Mouse (Mus musculus) spleen, postnatal 36 days (tissue): Measurements from ENCODE around the gene Mov10.
A peak's percentile ranks its signal among the peaks of the same experiment; 100 is the strongest.
"Not testable (repeated sequence)": the region's sequence is repeated elsewhere in the genome, so short reads cannot be mapped to it uniquely, and the experiment has no call there.

ENCODE experiments used
- DNase-seq, 2 experiments: peaks; one replicate each; pipeline ENCODE4 v3.0.0; 2022; ENCODE audit warnings: low spot score in 2 of 2, mixed read lengths in 1 of 2

The Mov10 gene

DNA sequence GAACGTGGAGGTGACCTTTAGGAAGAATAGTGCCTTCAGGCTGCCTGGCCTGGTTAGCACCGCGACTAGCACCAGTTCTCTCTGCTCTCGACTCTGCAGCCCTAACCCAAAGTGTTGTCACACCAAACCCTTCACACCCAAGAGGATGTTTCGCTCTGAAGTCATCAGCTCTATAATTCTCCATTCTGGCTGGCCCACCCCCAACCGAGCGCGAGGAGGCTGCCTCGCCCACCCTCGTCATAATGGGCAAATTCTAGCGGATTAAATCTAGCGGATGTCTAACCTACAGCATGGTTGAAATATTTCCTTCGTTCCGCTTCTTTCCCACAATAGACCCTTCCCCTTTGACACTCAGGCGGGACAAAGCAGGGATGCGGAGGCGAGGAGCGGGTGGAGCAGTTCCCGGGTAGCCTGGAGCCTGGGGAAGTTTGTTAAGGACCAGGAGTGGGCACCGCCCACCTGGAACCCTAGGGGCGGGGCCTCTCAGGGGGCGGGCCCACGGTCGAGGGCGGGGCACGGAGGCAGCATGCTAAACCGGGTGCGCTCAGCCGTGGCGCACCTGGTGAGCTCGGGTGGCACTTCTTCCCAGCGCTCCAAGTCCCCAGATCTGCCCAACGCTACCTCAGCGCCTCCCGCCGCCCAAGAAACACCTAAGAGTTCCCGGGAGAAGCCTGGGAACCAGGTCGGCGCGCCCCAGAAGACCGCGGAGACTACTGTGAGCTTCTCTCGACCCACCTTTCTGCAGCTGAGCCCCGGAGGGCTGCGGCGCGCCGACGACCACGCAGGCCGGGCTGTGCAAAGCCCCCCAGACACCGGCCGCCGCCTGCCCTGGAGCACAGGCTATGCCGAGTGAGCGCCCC is 37.6 kb downstream of the Mov10 start, which contains the start of gene Ppm1j:
Gene Ppm1j, plus strand, starts transcription at position 496 of the 860 bp plus-strand sequence.
- peak; percentile 47 to 49 for DNase-seq

DNA sequence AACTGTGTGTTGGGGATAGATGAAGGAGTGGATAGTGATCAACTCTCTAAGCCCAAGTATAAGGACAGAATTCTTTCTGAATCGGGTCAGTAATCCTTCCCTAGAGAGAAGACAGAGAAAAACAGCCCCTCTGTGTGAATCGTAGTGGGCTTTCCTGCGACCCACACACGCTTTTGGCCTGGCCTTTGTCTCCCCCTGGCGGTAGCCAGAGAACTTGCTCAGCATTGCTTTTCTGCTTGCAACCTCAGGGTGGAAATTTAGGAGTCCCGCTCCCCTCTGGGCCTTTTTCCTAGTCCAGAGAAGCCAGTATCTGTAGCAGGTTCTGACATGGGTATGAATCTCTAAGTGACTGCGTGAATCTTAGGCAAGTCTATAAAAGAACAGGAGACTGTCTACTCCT is 38.4 kb downstream of the Mov10 start:
- DNase-seq: peak; percentile 43 to 48

GRCm38 (mm10) chr3:104777342-104777741 is 41.0 kb downstream of the Mov10 start:
- DNase-seq: no peak

DNA sequence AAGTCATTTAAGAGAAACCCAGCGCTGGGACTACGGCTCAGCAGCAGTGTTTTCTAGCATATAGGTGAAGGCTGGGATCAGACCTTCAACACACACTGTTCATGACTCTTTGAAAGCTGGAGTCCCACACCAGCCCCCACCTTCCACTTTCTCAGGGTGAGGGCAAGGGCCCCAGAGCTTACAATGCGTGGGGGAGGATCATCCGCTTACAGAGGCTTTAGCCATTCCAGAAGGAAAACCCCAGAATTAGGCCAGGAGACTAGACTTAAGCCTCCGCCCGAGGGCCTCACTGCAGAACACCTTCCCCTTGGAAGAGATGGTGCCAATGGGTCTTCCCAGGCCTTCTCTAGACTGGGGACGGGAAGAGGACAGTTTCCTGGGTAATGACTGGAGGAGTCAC is 45.1 kb downstream of the Mov10 start:
- DNase-seq: no peak

- DNase-seq: no peak
Observed at GRCm38 (mm10) chr3:104771460-104771859, 46.9 kb downstream of the Mov10 start.

GRCm38 (mm10) chr3:104770918-104771317 is 47.4 kb downstream of the Mov10 start:
- DNase-seq: no peak

DNA sequence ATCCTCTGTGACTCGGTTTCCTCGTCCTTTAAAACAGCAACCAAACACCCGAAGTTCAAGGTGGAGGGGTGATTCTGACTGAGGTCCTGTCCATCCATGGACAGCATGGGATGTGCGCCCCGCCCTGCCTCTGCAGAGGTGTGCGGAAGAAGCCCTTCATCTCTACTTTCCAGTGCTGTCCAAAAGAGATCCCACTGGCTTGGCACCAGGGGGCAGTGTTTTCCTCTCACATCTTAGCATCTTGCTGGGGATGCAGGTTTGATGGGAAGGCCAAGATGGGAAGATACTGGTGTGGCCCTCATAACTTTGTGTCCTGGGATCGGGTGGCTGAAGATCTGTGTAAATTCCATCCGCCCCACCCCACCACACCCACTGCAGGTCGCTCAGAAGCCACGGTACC is 48.3 kb downstream of the Mov10 start:
- no peak for DNase-seq

DNA sequence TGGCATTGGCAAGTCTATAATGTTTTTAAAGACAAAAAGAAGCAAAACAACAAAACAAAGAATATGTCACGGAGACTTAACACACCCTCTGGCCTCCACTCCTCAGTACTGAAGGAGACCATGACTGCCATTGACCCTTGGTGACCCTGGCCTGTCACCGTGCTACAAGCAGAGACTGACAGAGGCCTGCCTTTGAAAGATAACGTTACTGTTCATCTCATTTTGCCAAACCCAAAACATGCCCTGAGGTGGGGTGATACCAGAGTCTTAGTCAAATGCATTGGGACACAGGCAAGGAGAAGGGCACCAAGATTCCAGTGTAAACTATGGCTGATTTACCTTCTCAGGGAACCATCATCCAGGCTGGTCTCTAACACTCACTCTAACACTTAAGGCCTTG is 49.2 kb downstream of the Mov10 start:
- DNase-seq: no peak

- DNase-seq: no peak
Observed at GRCm38 (mm10) chr3:104767716-104768115, 50.6 kb downstream of the Mov10 start.

DNA sequence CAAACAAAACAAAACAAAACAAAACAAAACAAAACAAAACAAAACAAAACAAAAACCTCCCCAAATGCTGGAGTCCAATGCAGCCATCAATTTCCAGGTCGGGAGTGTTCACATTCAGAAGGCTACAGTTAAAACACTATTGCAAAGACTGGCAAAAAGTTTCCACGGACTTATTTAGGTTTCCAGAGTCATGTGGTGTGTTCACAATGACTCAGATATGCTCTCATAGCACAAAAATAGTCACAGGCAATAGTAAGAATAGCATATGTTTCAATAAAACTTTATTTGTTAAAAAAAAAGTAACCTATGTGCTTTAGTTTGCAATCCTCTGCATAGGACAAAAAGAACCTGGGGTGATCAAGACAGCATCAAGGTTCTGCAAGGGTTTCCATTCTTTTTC is 51.2 kb downstream of the Mov10 start:
- DNase-seq: no peak

DNA sequence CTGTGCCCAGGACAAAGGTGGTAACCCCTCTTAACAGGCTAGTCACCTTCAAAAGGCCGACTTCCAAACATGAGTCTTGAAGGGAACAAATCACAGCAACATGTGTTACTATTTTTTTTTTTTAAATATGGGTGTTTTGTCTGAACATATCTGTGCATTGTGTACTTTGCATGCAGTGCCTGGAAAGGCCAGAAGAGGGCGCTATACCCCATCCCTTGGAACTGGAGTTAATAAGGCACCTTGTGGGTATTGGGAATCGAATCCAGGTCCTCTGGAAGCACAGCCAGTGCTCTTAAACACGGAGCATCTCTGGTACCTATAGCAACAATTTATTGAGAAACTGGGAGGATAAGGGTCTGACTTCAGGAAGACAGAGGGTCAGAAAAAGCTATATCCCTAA is 53.3 kb downstream of the Mov10 start:
- DNase-seq: no peak

DNA sequence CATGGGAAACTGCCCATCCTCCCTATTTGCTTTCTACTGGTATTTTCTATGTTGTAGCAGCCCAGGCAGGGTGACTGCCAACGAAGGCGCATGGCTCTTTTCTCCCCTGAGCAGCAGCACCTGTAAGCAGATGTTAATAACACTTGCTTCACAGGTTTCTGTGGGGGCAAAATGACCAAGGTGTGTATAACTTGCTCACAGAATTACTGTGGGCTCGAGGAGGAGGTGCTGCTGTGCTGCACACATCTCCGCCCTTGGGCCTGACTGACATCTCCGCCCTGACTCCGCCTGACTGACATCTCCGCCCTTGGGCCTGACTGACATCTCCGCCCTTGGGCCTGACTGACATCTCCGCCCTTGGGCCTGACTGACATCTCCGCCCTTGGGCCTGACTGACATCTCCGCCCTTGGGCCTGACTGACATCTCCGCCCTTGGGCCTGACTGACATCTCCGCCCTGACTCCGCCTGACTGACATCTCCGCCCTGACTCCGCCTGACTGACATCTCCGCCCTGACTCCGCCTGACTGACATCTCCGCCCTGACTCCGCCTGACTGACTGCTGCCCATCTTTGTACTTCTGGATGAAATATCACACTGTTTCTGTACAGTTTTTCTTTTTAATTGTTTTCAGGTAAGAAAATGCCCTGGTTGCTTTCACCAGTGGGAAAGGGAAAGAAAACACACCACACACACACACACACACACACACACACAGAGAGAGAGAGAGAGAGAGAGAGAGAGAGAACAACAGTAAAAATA is 56.1 kb downstream of the Mov10 start:
- DNase-seq: peak in 1 of 2 experiments; percentile 20

DNA sequence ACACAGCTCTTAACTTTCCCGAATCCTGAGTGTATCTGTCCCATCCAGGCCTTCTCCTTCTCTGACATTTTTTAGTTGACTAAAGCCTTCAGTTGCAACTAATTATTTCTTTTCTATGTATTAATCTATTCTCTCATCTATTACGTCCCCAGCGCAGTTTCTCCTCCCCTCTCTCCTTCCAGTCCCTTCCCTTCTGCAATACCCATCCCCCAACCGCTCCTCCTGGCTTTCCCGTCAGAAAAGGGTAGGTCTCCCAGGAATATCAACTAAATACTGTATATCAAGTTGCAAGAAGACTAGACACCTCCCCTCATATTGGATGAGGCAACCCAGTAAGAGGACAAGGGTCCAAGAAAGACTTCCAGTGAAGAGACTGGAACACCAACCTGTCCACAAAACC is 59.5 kb downstream of the Mov10 start:
- DNase-seq: no peak

GRCm38 (mm10) chr3:104758406-104758805 is 60.0 kb downstream of the Mov10 start:
- DNase-seq: peak in 1 of 2 experiments; percentile 26

- not testable (repeated sequence) for DNase-seq
Observed at GRCm38 (mm10) chr3:104752845-104753244, 65.5 kb downstream of the Mov10 start.
